Mouse (Mus musculus) B cell, adult 2 months (primary cell): Measurements from ENCODE around the gene Sema7a.

Experiments
- DNase-seq, 2 experiments: peaks; one replicate each; pipeline ENCODE4 v3.0.0; 2022

Gene Sema7a

DNA sequence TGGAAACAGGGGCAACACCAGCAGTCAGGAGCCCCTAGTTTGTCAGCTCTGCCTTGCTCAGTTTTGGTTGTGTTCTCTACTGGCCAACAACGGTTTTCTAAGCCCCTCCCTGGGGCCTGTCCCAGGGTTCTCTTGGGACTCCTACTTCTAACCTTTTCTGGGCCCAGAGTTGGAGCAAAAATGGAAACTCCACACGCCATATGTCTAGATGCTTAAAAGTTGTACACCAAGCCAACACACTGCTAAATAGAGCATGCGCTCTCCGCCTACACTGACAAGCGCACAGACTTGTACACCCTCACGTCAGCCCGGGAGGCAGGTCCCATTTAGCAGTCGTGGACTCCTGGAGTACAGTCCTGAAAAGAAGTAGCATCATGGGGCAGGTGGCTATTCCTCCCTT is 45.4 kb downstream of the Sema7a start:
- DNase-seq: no peak

GRCm38 (mm10) chr9:57986293-57986692 is 46.4 kb downstream of the Sema7a start:
- no peak for DNase-seq

- DNase-seq: peak; percentile 66 to 70
These were observed 48.2 kb downstream of the Sema7a start for GRCm38 (mm10) chr9:57988098-57988497.

- DNase-seq: no peak
These were observed 49.4 kb downstream of the Sema7a start for GRCm38 (mm10) chr9:57989309-57989708.

DNA sequence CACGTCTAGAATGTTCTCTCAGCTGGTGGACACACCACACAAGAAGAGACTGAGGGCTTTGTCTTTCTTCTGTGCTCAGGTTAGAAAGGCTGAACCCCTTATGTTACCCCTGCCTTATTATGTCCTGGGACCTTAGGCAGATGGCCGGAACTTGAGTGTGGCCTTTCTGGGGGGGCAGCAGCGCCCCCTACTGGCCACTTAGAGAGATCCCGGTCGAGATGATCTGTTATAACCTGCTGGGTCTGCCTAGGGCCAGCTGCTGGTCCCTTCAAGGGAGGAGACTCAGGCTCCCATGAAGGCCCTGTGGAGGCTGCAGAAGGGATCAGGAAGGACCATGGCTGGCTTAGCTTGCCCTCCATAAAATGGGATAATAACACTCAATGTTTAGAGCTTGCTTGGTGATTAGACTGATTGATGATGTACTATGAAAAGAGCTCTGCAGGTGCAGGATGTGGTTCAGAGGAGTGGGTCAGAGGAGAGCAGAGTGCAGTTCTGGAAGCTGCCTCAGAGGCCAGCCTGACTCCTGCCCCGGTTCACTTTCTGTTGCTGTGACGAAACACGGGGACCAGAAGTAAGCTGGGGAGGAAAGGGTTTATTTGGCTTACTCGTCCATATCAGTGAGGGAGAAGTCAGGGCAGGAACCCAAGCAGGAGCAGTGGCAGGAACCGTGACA is 50.7 kb downstream of the Sema7a start:
- DNase-seq: peak; percentile 78 to 79

DNA sequence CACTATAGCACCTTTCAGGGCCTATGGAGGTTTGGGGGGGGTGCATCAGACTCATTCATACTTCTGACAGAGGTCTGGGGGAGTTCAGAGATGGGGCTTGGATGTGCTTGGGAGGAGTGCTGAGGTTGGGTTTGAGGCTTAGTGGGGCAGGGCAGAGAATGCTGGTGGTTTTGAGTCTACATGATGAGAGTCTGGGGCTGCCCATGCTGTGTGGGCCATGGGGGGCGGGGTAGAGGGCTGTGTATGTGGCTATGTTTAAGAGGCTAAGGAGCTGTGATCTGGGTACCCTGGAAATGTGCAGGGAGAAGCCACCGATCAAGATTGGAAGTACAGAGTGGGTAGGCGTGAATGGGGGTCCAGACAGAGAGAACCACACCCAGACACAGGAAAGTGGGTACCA is 52.1 kb downstream of the Sema7a start:
- DNase-seq: no peak

DNA sequence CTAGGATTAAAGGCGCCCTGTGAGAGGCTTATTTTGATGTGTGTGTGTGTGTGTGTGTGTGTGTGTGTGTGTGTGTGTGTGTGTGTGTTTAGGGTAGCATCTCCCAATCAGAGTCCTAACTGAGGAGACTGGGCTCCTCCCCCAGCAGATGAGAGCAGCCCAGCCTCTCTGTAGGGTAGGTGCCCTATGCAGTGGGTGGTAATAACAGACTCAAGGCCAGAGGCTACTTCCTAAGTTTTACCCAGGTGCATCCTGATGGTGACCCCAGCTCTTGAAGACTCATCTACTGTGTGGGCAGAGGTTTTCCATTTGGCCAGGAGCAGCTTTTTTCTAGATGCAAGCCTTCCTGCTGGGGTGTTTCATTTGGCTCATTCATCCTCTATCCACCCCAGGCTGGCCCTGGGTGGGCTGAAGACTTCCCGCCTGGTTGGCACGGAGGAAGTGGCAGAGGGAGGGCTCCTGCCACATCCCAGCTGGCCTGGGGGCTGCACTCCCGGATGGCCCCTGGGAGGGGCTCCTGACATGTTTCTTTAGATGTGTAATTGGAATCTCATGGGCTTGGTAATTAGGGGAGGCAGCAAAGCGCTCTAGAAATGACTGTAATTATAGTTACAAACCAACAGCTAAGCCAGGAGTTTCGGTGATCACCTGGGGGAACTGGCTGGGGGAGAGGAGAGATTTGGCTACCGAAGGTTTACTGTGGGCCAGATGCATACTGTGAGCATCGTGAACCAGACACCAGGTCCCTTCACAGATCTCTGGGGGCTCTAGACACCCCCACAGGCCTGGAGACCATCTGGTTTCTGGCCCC is 53.1 kb downstream of the Sema7a start:
- DNase-seq: no peak

DNA sequence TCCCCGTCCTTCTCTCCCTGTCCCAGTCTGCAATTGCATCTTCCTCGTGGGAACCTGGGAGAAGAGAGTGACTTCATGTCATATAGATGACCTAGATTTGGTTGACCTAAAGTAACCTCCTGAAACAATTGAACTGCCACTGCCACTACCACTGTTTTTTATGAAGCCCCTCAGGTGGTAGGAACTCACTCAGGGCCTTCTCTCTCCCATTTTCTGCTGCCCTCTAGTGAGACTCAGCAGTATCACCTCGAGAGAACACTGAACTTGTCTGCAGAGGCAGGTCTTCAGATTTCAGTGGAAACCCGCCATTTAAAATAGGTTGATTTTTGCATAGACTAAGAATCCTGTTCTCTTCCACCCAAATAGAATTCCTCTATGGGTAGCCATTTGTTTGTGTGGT is 55.4 kb downstream of the Sema7a start:
- DNase-seq: peak; percentile 41 to 50

- no peak for DNase-seq
These were observed 57.7 kb downstream of the Sema7a start for GRCm38 (mm10) chr9:57997511-57998031.

- peak; percentile 71 to 77 for DNase-seq
These were observed 58.2 kb downstream of the Sema7a start for GRCm38 (mm10) chr9:57998032-57998659.

- no peak for DNase-seq
These were observed 58.8 kb downstream of the Sema7a start for GRCm38 (mm10) chr9:57998685-57999084.

- DNase-seq: no peak
These were observed 59.8 kb downstream of the Sema7a start for GRCm38 (mm10) chr9:57999676-58000075.

DNA sequence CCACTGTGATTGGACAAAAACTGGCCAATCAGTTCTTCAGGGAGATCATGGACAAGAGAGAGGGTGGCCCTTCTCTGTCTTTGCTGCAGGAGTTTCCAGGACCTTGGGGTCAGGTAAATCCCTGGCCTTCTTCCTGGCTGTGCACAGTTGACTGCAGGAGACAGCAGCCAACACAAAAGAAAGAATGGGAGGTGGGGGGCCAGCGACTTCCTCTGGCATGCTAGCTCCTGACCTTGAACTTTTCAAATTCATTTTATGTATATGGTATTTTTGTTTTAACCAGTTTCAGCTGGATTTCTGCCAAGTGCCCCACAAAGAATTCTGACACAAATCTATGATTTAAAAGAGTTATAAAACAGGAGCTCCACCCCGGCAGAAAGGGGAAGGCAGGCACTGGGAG is 63.4 kb downstream of the Sema7a start:
- DNase-seq: no peak

- DNase-seq: peak; percentile 45
These were observed 66.0 kb downstream of the Sema7a start, which contains the start of gene Cyp11a1 for GRCm38 (mm10) chr9:58005753-58006461. TSS of gene Cyp11a1 (plus strand) at chr9:58006411.

DNA sequence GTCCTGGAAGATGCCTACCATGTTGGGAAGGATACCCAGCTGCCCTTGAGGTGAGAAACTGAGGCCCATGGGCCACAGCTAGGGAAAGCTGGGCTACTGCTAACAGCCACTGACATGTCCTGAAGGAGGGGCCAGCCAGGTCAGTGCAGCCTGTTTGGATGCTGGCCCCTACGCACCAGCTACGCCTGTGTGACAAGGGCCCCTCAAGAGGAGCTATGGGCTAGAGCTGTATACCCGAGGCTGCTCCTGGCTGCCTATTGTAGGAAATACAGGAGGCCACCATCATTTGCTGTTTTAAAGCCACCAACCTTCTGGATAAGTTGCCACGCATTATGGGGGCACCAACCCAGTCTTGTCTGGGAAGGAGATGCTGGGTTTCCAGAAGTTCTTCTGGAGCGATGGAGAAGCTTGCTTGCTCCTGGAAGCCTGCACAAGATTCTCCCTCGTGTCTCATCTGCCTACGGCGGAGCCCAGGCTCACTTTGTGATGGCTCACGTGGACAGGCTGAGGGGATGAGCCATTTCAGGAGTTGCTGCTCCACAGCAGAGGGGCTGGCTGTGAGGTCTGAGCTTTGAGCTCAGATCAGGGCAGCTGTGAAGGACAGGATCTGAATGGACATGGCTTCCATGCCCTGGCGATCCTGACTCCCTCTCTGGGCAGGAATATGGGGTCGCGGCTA is 68.6 kb downstream of the Sema7a start:
- no peak for DNase-seq

GRCm38 (mm10) chr9:58009015-58009362 is 69.1 kb downstream of the Sema7a start:
- DNase-seq: no peak

DNA sequence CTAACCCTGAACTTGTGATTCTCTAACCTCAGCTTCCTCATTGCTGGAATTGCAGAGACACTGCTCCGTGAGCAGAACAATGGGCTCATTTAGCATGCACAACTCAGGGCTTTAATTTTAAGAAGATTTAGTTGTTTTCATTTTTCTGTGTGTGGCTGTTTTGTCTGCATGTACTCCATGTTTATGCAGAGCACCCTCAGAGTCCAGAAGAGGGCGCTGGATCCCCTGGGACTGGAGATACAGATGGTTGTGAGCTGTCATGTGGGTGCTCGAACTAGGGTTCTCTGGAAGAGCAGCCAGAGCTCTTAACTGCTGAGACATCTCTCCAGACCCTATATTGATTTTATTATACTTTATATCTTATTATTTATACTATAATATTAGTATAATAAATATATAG is 69.7 kb downstream of the Sema7a start:
- DNase-seq: peak; percentile 22 to 48

DNA sequence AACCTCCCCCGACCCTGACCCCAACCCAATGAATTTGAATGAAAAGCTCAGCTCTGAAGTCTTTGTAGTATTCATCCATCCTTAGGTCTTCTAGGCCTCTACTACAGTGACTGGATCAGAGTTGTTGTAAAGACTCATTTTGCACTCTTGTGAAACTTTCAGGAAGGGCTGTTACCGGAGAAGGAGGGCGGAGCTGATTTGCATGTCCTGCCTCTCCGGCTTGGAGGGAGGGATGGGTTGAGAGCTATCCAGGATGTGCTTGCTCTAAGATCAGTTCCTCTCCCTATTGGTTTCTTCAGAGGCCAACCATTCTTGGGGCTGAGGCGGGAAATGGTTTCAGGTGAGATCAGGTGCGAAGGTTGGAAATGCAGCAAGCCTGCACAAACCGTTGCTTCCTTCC is 71.1 kb downstream of the Sema7a start:
- DNase-seq: no peak

DNA sequence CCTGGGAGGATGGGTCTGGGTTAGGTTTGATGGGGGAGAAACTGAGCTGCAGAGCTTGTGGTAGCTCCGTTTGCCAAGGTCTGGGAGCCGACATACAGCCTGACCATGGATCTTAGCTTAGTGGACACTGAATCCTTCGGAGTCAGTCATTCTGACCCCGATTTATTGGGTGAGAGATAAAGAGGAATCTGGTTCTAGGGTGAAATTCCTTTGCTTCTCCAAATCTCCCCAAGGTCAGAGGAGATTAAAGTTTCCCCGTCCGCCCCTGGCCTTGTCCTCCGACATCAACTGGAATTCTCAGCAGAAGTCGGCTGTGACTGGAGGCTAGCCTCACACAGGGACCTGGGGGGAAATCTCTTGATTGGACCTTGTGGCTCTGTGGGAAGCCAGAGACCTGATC is 71.6 kb downstream of the Sema7a start:
- no peak for DNase-seq
